In the genomic region with DNA sequence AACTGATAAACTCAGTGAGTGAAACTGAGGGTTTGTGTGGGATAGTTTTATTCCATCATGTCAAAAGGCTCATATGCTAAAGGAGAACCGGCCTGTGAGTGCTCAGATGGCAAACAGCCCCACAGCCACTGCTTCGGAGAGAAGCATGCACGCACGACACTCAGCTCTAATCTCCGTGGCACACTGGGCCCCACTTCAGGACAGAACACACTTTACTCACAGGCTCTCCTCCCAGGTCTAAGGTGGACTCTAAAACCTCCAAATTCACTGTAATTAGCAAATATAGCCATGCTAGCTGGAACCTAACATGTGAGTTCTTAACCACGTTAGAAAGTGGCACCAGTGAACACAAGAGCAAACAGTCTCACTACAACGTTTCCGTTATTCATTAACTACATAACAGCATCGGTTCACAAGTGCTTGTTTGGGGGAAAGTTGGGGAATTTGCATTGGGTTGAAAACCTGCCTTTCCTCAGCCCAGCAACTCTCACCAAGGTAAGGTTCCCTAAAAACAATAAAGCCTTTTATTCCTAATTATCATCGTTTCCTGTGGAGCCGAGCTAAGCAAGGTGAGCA, we compare ENCODE assay signal across 12 mouse cellular contexts.
DNase-seq lines count a peak whose midpoint lies in the region; ATAC-seq and TF ChIP-seq lines count a peak whose summit lies in the region.
"Had no signal": no experiment of that assay in that cellular context is flagged by ENCODE, and none has a peak within 500 bp of the region (broad histone marks: within the 10 kb centered on the region; RNA-seq: fewer than 3 reads in every experiment).

No protein-coding gene starts in this region.

- H3K4me3 ChIP-seq in kidney, adult 2 months (ENCODE audit: insufficient read depth, low read depth, low read length), result no peak overlapping the region
- no peak overlapping the region for H3K4me3 ChIP-seq in stomach, embryonic 15.5 days (replicated peaks)
- H3K4me3 ChIP-seq in stomach, postnatal 0 days (ENCODE audit: low read depth, low read length), result no peak overlapping the region
- H3K4me3 ChIP-seq: embryonic facial prominence, embryonic 15.5 days had no signal

- peaks cover 8% of the 10 kb centered on the region; the same call in 1 of the 2 replicates for H3K4me1 ChIP-seq in kidney, adult 2 months (ENCODE audit: control insufficient read depth, insufficient read depth, low read length)
- no peaks in the 10 kb centered on the region for H3K4me1 ChIP-seq in stomach, embryonic 15.5 days
- no peaks in the 10 kb centered on the region for H3K4me1 ChIP-seq in stomach, postnatal 0 days (replicated peaks; ENCODE audit: control insufficient read depth, insufficient read depth)

- no peaks in the 10 kb centered on the region for H3K36me3 ChIP-seq in kidney, adult 2 months (ENCODE audit: control insufficient read depth, insufficient read depth, low read length)
- H3K36me3 ChIP-seq in stomach, embryonic 15.5 days, result 0 out of 2 replicates have a peak, but pooled peaks cover 9% of the 10 kb centered on the region
- peaks cover 8% of the 10 kb centered on the region for H3K36me3 ChIP-seq in stomach, postnatal 0 days (ENCODE audit: control insufficient read depth, insufficient read depth, low read length)

- H3K9me3 ChIP-seq in stomach, embryonic 15.5 days, result no peaks in the 10 kb centered on the region
- H3K9me3 ChIP-seq in stomach, postnatal 0 days (ENCODE audit: control insufficient read depth, low read length), result no peaks in the 10 kb centered on the region
- H3K9me3 ChIP-seq: embryonic facial prominence, embryonic 15.5 days had no signal

- WGBS in kidney, adult 2 months, result 45% methylated on average over 11 of the region's 11 CpGs
- WGBS in stomach, embryonic 15.5 days, result 65% methylated on average over 11 of the region's 11 CpGs
- WGBS in stomach, postnatal 0 days, result 66% methylated on average over 11 of the region's 11 CpGs

- no peak for DNase-seq in cerebellum, adult 11 months
- peak; percentile 31 for DNase-seq in kidney, adult 2 months
- DNase-seq in kidney, adult 18-20 months, result no peak
- DNase-seq in stomach, postnatal 0 days (ENCODE audit: low spot score), result no peak
- DNase-seq in right cerebral cortex, adult 18-20 months, result no peak
- DNase-seq: gastrocnemius, postnatal 36 days; thymus, adult 2 months had no signal

- no peak for TF ChIP-seq EP300 in stomach, postnatal 0 days (optimal IDR thresholded peaks at IDR 0.05)

- H3K9ac ChIP-seq in stomach, embryonic 15.5 days, result no peak overlapping the region
- H3K9ac ChIP-seq in stomach, postnatal 0 days (ENCODE audit: low read length), result no peak overlapping the region
- H3K9ac ChIP-seq: embryonic facial prominence, embryonic 15.5 days had no signal

- H3K27ac ChIP-seq in kidney, adult 2 months (ENCODE audit: insufficient read depth, low read depth, low read length), result no peak overlapping the region
- 0 out of 2 replicates have a peak overlapping the region, but pooled peaks have one; percentile 52 for H3K27ac ChIP-seq in stomach, embryonic 15.5 days
- no peak overlapping the region for H3K27ac ChIP-seq in stomach, postnatal 0 days (replicated peaks)
- H3K27ac ChIP-seq: embryonic facial prominence, embryonic 15.5 days had no signal

- H3K4me2 ChIP-seq in stomach, embryonic 15.5 days, result no peak overlapping the region
- H3K4me2 ChIP-seq in stomach, postnatal 0 days (replicated peaks; ENCODE audit: low read depth), result no peak overlapping the region
- H3K4me2 ChIP-seq: embryonic facial prominence, embryonic 15.5 days; heart, embryonic 11.5 days had no signal

- no peaks in the 10 kb centered on the region for H3K27me3 ChIP-seq in kidney, adult 2 months (replicated peaks; ENCODE audit: control insufficient read depth, insufficient read depth, low read length)
- H3K27me3 ChIP-seq in stomach, embryonic 15.5 days (replicated peaks), result no peaks in the 10 kb centered on the region
- no peaks in the 10 kb centered on the region for H3K27me3 ChIP-seq in stomach, postnatal 0 days (ENCODE audit: control insufficient read depth, insufficient read depth, low read length)
- H3K27me3 ChIP-seq: embryonic facial prominence, embryonic 15.5 days had no signal

- ATAC-seq in cerebellum, adult (ENCODE audit: insufficient number of reproducible peaks, low FRiP score, low TSS enrichment), result 0 out of 2 replicates have a peak, but pooled peaks have one; percentile 4
- ATAC-seq in stomach, embryonic 15.5 days (ENCODE audit: insufficient read depth, low FRiP score, low read depth), result 0 out of 2 replicates have a peak, but pooled peaks have one; percentile 35
- ATAC-seq in stomach, postnatal 0 days (ENCODE audit: low FRiP score, low TSS enrichment), result no peak
- no peak for ATAC-seq in activated CD4-positive, CD25-positive, alpha-beta regulatory T cell, adult 4 months

- no peak for TF ChIP-seq POLR2A in kidney, adult 2 months (IDR thresholded peaks at IDR 0.05; ENCODE audit: low read depth, low read length)

- TF ChIP-seq CTCF in kidney, adult 2 months (conservative IDR thresholded peaks at IDR 0.05; ENCODE audit: insufficient read depth, insufficient read length, low read depth, low read length), result no peak
- no peak for TF ChIP-seq CTCF in stomach, postnatal 0 days (IDR thresholded peaks at IDR 0.05; ENCODE audit: low read depth)

Comparison
In these comparisons a context has a peak if more than half of its experiments do, and no peak if none do; other contexts are left out.
1. ATAC-seq: peak in cerebellum, adult (single experiment) and stomach, embryonic 15.5 days (single experiment); none in stomach, postnatal 0 days (single experiment) and activated CD4-positive, CD25-positive, alpha-beta regulatory T cell, adult 4 months (single experiment).